Mouse (Mus musculus) cerebellum, adult 9-10 months (tissue): ENCODE measurements around the gene Robo1.

Source experiments
- DNase-seq: peaks from one replicate; pipeline ENCODE4 v3.0.0; 2022

Robo1 gene

GRCm38 (mm10) chr16:72686480-72687053 lies 378.5 kb downstream of the Robo1 start:
- no peak for DNase-seq

GRCm38 (mm10) chr16:72687651-72688050 lies 379.5 kb downstream of the Robo1 start:
- no peak for DNase-seq

GRCm38 (mm10) chr16:72688185-72688681 lies 380.1 kb downstream of the Robo1 start:
- no peak for DNase-seq

GRCm38 (mm10) chr16:72691909-72692308 lies 383.8 kb downstream of the Robo1 start:
- peak; percentile 35 for DNase-seq

- no peak for DNase-seq
Measured at GRCm38 (mm10) chr16:72693446-72694274, 385.6 kb downstream of the Robo1 start.

- DNase-seq = no peak
Measured at GRCm38 (mm10) chr16:72694787-72695186, 386.7 kb downstream of the Robo1 start.

GRCm38 (mm10) chr16:72699238-72700006 lies 391.3 kb downstream of the Robo1 start:
- no peak for DNase-seq

GRCm38 (mm10) chr16:72700297-72700696 lies 392.2 kb downstream of the Robo1 start:
- DNase-seq = no peak

GRCm38 (mm10) chr16:72703486-72703885 lies 395.4 kb downstream of the Robo1 start:
- no peak for DNase-seq

GRCm38 (mm10) chr16:72705851-72706250 lies 397.7 kb downstream of the Robo1 start:
- peak; percentile 10 for DNase-seq

- no peak for DNase-seq
Measured at GRCm38 (mm10) chr16:72708526-72708925, 400.4 kb downstream of the Robo1 start.

GRCm38 (mm10) chr16:72717118-72717802 lies 409.2 kb downstream of the Robo1 start:
- no peak for DNase-seq

GRCm38 (mm10) chr16:72719063-72719462 lies 411.0 kb downstream of the Robo1 start:
- DNase-seq = no peak

GRCm38 (mm10) chr16:72720979-72721378 lies 412.9 kb downstream of the Robo1 start:
- DNase-seq = no peak

- no peak for DNase-seq
Measured at GRCm38 (mm10) chr16:72721713-72722481, 413.8 kb downstream of the Robo1 start.

GRCm38 (mm10) chr16:72734234-72734633 lies 426.1 kb downstream of the Robo1 start:
- no peak for DNase-seq

- DNase-seq = no peak
Measured at GRCm38 (mm10) chr16:72735175-72735574, 427.1 kb downstream of the Robo1 start.

- no peak for DNase-seq
Measured at GRCm38 (mm10) chr16:72735588-72735987, 427.5 kb downstream of the Robo1 start.

GRCm38 (mm10) chr16:72737154-72737553 lies 429.0 kb downstream of the Robo1 start:
- DNase-seq = peak; percentile 16

- no peak for DNase-seq
Measured at GRCm38 (mm10) chr16:72740218-72740617, 432.1 kb downstream of the Robo1 start.

- DNase-seq = peak; percentile 15
Measured at GRCm38 (mm10) chr16:72747696-72748095, 439.6 kb downstream of the Robo1 start.
